Mouse (Mus musculus): ENCODE measurements around the gene Notch4. TPM values are rescaled to one million over a fixed set of nuclear protein-coding genes. Genes with fewer than 3 reads are reported as not detected.

Notch4 gene
- total and polyA plus RNA-seq, 2 experiments from 2014 or later = 6.8 to 43.2 TPM

DNA sequence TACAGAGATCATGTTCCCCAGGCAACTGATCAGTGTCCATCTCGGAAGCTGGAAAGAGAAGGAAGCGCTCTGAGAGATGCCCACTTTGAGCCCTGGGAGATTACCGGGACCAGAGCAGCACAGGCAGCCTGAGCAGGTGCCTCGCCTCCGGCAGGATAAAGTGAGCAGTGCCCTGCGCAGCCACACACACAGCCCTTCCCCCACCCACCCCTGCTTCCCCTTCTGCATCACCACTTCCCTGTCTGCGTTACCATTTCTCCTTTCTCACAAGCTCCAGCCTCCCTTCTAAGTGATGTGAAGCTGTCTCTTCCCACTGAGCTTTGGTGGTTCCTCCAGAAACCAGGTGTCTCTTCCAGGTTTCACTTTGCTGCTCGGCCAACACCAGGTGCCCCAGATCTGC lies 2.9 kb upstream of the Notch4 start:
- no peaks in the 10 kb centered on the region for H3K27me3 ChIP-seq (ENCODE audit: control insufficient read depth, insufficient read depth, low read length)
- DNase-seq (ENCODE audit: low spot score) (no peak), ATAC-seq (ENCODE audit: insufficient read depth, low read depth) (no peak)
- H3K27ac ChIP-seq (ENCODE audit: low read depth) = peak overlapping the region; percentile 79
- TF ChIP-seq CTCF (IDR thresholded peaks at IDR 0.05; ENCODE audit: low read depth) (no peak), EP300 (IDR thresholded peaks at IDR 0.05; ENCODE audit: low read depth) (no peak)
- H3K4me3 ChIP-seq (ENCODE audit: low read depth, low read length) = peak overlapping the region; percentile 23
- H3K4me1 ChIP-seq (ENCODE audit: control insufficient read depth, insufficient read depth) = peaks cover 5% of the 10 kb centered on the region; the same call in 1 of the 2 replicates
- 34% methylated on average over 8 of the region's 8 CpGs for WGBS
- no peak overlapping the region for H3K9ac ChIP-seq (replicated peaks; ENCODE audit: low read depth, low read length)
- H3K9me3 ChIP-seq (replicated peaks; ENCODE audit: control insufficient read depth, low read length) = no peaks in the 10 kb centered on the region
- no peaks in the 10 kb centered on the region for H3K36me3 ChIP-seq (replicated peaks; ENCODE audit: control insufficient read depth, insufficient read depth, low read length)
- peak overlapping the region; percentile 38 for H3K4me2 ChIP-seq (ENCODE audit: low read depth, low read length)

DNA sequence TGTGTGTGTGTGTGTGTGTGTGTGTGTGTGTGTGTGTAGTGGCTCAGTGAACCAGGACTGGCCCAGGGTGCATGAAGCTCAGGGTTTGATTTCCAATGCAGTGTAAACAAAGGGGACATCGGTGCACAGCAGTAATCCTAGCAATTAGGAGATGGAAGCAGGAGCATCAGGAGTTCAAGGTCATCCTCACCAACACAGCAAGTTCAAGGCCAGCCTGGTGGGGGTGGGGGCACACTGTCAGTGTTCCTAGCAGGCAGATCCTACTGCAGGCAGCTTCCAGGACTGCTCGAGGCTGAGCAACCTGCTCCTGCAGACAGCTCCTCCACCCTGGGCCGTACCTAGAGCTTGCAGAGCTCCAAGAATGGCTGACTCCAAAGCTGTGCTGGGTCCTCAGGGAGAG lies 1.5 kb upstream of the Notch4 start:
- Histone ChIP-seq H3K27ac (ENCODE audit: low read depth) (peak overlapping the region; percentile 30; the same call in 1 of the 2 replicates), H3K4me1 (ENCODE audit: control insufficient read depth, insufficient read depth) (peaks cover 5% of the 10 kb centered on the region; the same call in 1 of the 2 replicates), H3K27me3 (ENCODE audit: control insufficient read depth, insufficient read depth, low read length) (no peaks in the 10 kb centered on the region; the same call in 1 of the 2 replicates), H3K4me3 (ENCODE audit: low read depth, low read length) (no peak overlapping the region), H3K36me3 (replicated peaks; ENCODE audit: control insufficient read depth, insufficient read depth, low read length) (no peaks in the 10 kb centered on the region), H3K9ac (replicated peaks; ENCODE audit: low read depth, low read length) (no peak overlapping the region), H3K9me3 (replicated peaks; ENCODE audit: control insufficient read depth, low read length) (no peaks in the 10 kb centered on the region), H3K4me2 (ENCODE audit: low read depth, low read length) (no peak overlapping the region)
- DNase-seq (ENCODE audit: low spot score) = no peak
- no peak for ATAC-seq (ENCODE audit: insufficient read depth, low read depth)
- no peak for TF ChIP-seq CTCF (IDR thresholded peaks at IDR 0.05; ENCODE audit: low read depth)
- no peak for TF ChIP-seq EP300 (IDR thresholded peaks at IDR 0.05; ENCODE audit: low read depth)
- 53% methylated on average over 3 of the region's 3 CpGs for WGBS

DNA sequence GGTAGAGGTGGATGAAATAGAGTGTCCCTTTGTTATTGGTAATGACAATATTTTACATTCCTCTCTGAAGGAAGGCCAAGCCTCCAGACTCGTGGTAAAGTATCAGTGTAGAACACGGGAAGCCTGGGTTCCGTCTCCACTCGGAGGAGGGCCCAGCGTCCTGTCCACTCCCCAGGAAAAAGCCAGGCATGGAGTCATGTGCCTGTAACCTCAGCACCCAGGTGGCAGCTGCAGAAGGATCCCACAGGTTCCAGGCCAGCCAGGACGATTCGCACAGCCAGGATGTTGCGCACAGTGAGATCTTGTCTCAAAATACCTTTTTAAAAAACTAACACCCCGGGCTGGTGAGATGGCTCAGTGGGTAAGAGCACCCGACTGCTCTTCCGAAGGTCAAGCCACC lies 714 bp upstream of the Notch4 start:
- H3K27me3 ChIP-seq (ENCODE audit: control insufficient read depth, insufficient read depth, low read length) = no peaks in the 10 kb centered on the region; the same call in 1 of the 2 replicates
- DNase-seq (ENCODE audit: low spot score) (no peak), ATAC-seq (ENCODE audit: insufficient read depth, low read depth) (no peak)
- no peak overlapping the region for H3K4me2 ChIP-seq (ENCODE audit: low read depth, low read length)
- no peaks in the 10 kb centered on the region for H3K9me3 ChIP-seq (replicated peaks; ENCODE audit: control insufficient read depth, low read length)
- no peaks in the 10 kb centered on the region for H3K36me3 ChIP-seq (replicated peaks; ENCODE audit: control insufficient read depth, insufficient read depth, low read length)
- no peak overlapping the region for H3K9ac ChIP-seq (replicated peaks; ENCODE audit: low read depth, low read length)
- peak overlapping the region; percentile 93; the same call in 1 of the 2 replicates for H3K27ac ChIP-seq (ENCODE audit: low read depth)
- WGBS = 55% methylated on average over 11 of the region's 11 CpGs
- H3K4me3 ChIP-seq (ENCODE audit: low read depth, low read length) = no peak overlapping the region
- H3K4me1 ChIP-seq (ENCODE audit: control insufficient read depth, insufficient read depth) = peaks cover 5% of the 10 kb centered on the region; the same call in 1 of the 2 replicates
- TF ChIP-seq EP300 (IDR thresholded peaks at IDR 0.05; ENCODE audit: low read depth) = no peak
- TF ChIP-seq CTCF (IDR thresholded peaks at IDR 0.05; ENCODE audit: low read depth) = no peak

DNA sequence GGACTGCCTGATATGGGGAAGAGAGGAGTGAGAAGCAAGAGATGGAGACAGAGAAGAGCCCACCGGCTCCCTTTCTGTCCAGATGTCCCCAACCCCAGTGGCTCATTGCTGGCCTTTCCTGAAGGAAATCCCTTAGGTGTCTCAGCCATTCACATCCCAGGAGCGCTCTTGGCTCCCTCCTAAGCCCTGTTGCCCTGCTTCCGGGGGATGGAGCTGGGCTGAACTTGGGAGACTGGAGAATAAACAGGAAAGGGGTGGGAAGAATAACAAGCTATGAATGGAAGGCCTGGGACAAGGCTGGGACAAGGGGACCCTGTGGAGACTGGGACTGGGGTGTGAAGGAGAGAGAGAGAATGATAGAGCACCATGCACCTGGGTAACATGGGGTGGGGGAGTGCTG lies 728 bp downstream of the Notch4 start:
- DNase-seq (ENCODE audit: low spot score) = peak; percentile 78
- ATAC-seq (ENCODE audit: insufficient read depth, low read depth) = peak; percentile 67
- H3K4me2 ChIP-seq (ENCODE audit: low read depth, low read length) = peak overlapping the region; percentile 58
- H3K27ac ChIP-seq (ENCODE audit: low read depth) = peak overlapping the region; percentile 93
- H3K27me3 ChIP-seq (ENCODE audit: control insufficient read depth, insufficient read depth, low read length) = no peaks in the 10 kb centered on the region; the same call in 1 of the 2 replicates
- 21% methylated on average over 3 of the region's 3 CpGs for WGBS
- no peaks in the 10 kb centered on the region for H3K9me3 ChIP-seq (replicated peaks; ENCODE audit: control insufficient read depth, low read length)
- no peak for TF ChIP-seq CTCF (IDR thresholded peaks at IDR 0.05; ENCODE audit: low read depth)
- TF ChIP-seq EP300 (IDR thresholded peaks at IDR 0.05; ENCODE audit: low read depth) = peak; percentile 56; the same call in 1 of the 2 replicates
- H3K36me3 ChIP-seq (replicated peaks; ENCODE audit: control insufficient read depth, insufficient read depth, low read length) = no peaks in the 10 kb centered on the region
- H3K4me1 ChIP-seq (ENCODE audit: control insufficient read depth, insufficient read depth) = peaks cover 5% of the 10 kb centered on the region; the same call in 1 of the 2 replicates
- H3K4me3 ChIP-seq (ENCODE audit: low read depth, low read length) = peak overlapping the region; percentile 40
- peak overlapping the region; percentile 34; the same call in 1 of the 2 replicates for H3K9ac ChIP-seq (replicated peaks; ENCODE audit: low read depth, low read length)

DNA sequence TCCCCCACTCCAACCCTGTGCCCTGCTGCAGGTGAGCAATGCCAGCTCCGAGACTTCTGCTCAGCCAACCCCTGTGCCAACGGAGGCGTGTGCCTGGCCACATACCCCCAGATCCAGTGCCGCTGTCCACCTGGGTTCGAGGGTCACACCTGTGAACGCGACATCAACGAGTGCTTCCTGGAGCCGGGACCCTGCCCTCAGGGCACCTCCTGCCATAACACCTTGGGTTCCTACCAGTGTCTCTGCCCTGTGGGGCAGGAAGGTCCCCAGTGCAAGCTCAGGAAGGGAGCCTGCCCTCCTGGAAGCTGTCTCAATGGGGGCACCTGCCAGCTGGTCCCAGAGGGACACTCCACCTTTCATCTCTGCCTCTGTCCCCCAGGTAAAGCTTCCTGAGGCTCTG lies 3.2 kb downstream of the Notch4 start:
- WGBS = 46% methylated on average over 9 of the region's 9 CpGs
- H3K9ac ChIP-seq (replicated peaks; ENCODE audit: low read depth, low read length) = no peak overlapping the region
- no peak for ATAC-seq (ENCODE audit: insufficient read depth, low read depth)

DNA sequence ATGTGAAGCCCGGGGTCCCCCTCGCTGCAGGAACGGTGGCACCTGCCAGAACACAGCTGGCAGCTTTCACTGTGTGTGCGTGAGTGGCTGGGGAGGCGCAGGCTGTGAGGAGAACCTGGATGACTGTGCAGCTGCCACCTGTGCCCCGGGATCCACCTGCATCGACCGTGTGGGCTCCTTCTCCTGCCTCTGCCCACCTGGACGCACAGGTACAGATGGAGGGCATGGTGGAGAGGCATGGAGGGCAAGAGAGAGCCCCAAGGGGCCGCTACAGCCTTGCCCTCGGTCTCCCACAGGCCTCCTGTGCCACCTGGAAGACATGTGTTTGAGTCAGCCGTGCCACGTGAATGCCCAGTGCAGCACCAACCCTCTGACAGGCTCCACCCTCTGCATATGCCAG lies 4.4 kb downstream of the Notch4 start:
- Histone ChIP-seq H3K4me1 (ENCODE audit: control insufficient read depth, insufficient read depth) (peaks cover 5% of the 10 kb centered on the region; the same call in 1 of the 2 replicates), H3K27me3 (ENCODE audit: control insufficient read depth, insufficient read depth, low read length) (no peaks in the 10 kb centered on the region; the same call in 1 of the 2 replicates), H3K4me3 (ENCODE audit: low read depth, low read length) (no peak overlapping the region), H3K9me3 (replicated peaks; ENCODE audit: control insufficient read depth, low read length) (no peaks in the 10 kb centered on the region), H3K36me3 (replicated peaks; ENCODE audit: control insufficient read depth, insufficient read depth, low read length) (no peaks in the 10 kb centered on the region), H3K4me2 (ENCODE audit: low read depth, low read length) (no peak overlapping the region), H3K9ac (replicated peaks; ENCODE audit: low read depth, low read length) (no peak overlapping the region), H3K27ac (ENCODE audit: low read depth) (no peak overlapping the region)
- WGBS = 78% methylated on average over 13 of the region's 13 CpGs
- no peak for TF ChIP-seq EP300 (IDR thresholded peaks at IDR 0.05; ENCODE audit: low read depth)
- TF ChIP-seq CTCF (IDR thresholded peaks at IDR 0.05; ENCODE audit: low read depth) = no peak
- ATAC-seq (ENCODE audit: insufficient read depth, low read depth) = no peak
- no peak for DNase-seq (ENCODE audit: low spot score)

More for the DNA sequence above, 3.2 kb downstream of the Notch4 start:
- Histone ChIP-seq H3K9me3 (replicated peaks; ENCODE audit: control insufficient read depth, low read length) (no peaks in the 10 kb centered on the region), H3K27me3 (ENCODE audit: control insufficient read depth, insufficient read depth, low read length) (no peaks in the 10 kb centered on the region; the same call in 1 of the 2 replicates), H3K36me3 (replicated peaks; ENCODE audit: control insufficient read depth, insufficient read depth, low read length) (no peaks in the 10 kb centered on the region), H3K4me3 (ENCODE audit: low read depth, low read length) (no peak overlapping the region), H3K27ac (ENCODE audit: low read depth) (no peak overlapping the region), H3K4me2 (ENCODE audit: low read depth, low read length) (no peak overlapping the region), H3K4me1 (ENCODE audit: control insufficient read depth, insufficient read depth) (peaks cover 5% of the 10 kb centered on the region; the same call in 1 of the 2 replicates)
- no peak for DNase-seq (ENCODE audit: low spot score)
- TF ChIP-seq CTCF (IDR thresholded peaks at IDR 0.05; ENCODE audit: low read depth) (no peak), EP300 (IDR thresholded peaks at IDR 0.05; ENCODE audit: low read depth) (no peak)

Data from heart, postnatal 0 days (tissue).